Mouse (Mus musculus) liver, embryonic 14.5 days (tissue): ENCODE measurements at regions not wholly inside any gene's neighbourhood (a gene's known extent, or its start where the extent isn't known, plus 50 kb on each side); places are given as distances from the start of the nearest gene placed in this dataset.

Experiments used
- CTCF ChIP-seq: IDR thresholded peaks from 2 replicates; pipeline ENCODE4 v1.5.1; 2016; ENCODE audit warnings: antibody characterized with exemption, low read depth, control low read depth
- EP300 ChIP-seq: IDR thresholded peaks from 2 replicates; pipeline ENCODE4 v1.6.1; 2016; ENCODE audit warnings: antibody characterized with exemption, low read depth

- TF ChIP-seq CTCF, result no peak
- TF ChIP-seq EP300, result no peak
These were observed 303.2 kb downstream of the Tmem38b start for GRCm38 (mm10) chr4:54128717-54129698.
